Mouse (Mus musculus): ENCODE data around the gene 9130409I23Rik.

DNA sequence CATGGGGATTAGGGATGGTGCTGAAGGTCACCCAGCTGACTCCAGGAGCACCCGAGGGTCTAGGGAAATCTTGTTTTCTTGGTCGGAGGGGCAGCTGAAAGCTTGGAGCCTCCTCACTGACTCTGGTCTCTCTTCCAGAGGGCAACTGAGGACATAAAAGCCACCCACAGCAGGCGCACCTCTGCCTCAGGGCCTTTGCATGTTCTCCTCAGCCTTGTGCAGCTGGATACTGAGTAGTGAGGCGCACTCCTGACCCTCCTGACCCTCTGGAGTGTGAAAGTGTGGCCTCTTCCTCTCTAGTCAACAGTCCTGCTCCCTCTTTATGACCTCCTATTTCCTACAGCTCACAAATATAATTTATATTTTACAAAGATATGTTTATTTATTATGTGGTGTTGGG lies 35.0 kb upstream of the 9130409I23Rik start:
- TF ChIP-seq CTCF (IDR thresholded peaks at IDR 0.05; ENCODE audit: low read depth) (no peak), EP300 (IDR thresholded peaks at IDR 0.05; ENCODE audit: low read depth) (no peak)

Data from liver, postnatal 0 days (tissue).